Mouse (Mus musculus) limb, embryonic 13.5 days (tissue): ENCODE measurements at regions not wholly inside any gene's neighbourhood (a gene's known extent, or its start where the extent isn't known, plus 50 kb on each side); places are given as distances from the start of the nearest gene placed in this dataset.
A peak's percentile ranks its signal among the peaks of the same experiment; 100 is the strongest.

ENCODE experiments used
- ATAC-seq: fragments of 200-750 bp; cut with Nextera tagmentation; 2 replicates; pipeline ENCODE4 v1.8.0; 2017; ENCODE audit warnings: low read depth, moderate number of reproducible peaks, moderate TSS enrichment; ENCODE audit not compliant: low FRiP score
- H3K27ac ChIP-seq: fragments of 300-500 bp; sonication (generic); 2 replicates; pipeline ENCODE4 v1.5.1; 2015; ENCODE audit warnings: inconsistent platforms, mild to moderate bottlenecking, moderate library complexity
- H3K27me3 ChIP-seq: fragments of 300-500 bp; sonication (generic); 2 replicates; pipeline ENCODE4 v1.6.1; 2015; ENCODE audit warnings: mild to moderate bottlenecking, inconsistent platforms
- H3K36me3 ChIP-seq: fragments of 300-500 bp; sonication (generic); 2 replicates; pipeline ENCODE4 v1.6.1; 2015; ENCODE audit warnings: inconsistent platforms, mild to moderate bottlenecking, moderate library complexity
- H3K4me1 ChIP-seq: fragments of 300-500 bp; sonication (generic); 2 replicates; pipeline ENCODE4 v1.6.1; 2015; ENCODE audit warnings: inconsistent platforms
- H3K4me2 ChIP-seq: fragments of 300-500 bp; sonication (generic); replicated peaks from 2 replicates; pipeline ENCODE4 v1.6.1; 2015; ENCODE audit warnings: inconsistent platforms, mild to moderate bottlenecking, moderate library complexity
- H3K4me3 ChIP-seq: fragments of 300-500 bp; sonication (generic); 2 replicates; pipeline ENCODE4 v1.5.1; 2015; ENCODE audit warnings: moderate library complexity, mild to moderate bottlenecking, inconsistent platforms
- H3K9ac ChIP-seq: fragments of 300-500 bp; sonication (generic); 2 replicates; pipeline ENCODE4 v1.6.1; 2015; ENCODE audit warnings: mild to moderate bottlenecking, inconsistent platforms
- H3K9me3 ChIP-seq: fragments of 300-500 bp; sonication (generic); 2 replicates; pipeline ENCODE4 v1.6.1; 2016; ENCODE audit warnings: inconsistent platforms
- WGBS: fragments of 180-500 bp; shearing (Covaris S2); methylation state at CpG from one replicate; pipeline ENCODE4 v1.1.7; 2015; 5-methylcytosine and 5-hydroxymethylcytosine counted together

- 85% methylated on average over 3 of the region's 3 CpGs for WGBS
- Histone ChIP-seq H3K27ac (no peak overlapping the region), H3K4me1 (peaks cover 6% of the 10 kb centered on the region; the same call in 1 of the 2 replicates), H3K36me3 (no peaks in the 10 kb centered on the region), H3K9ac (no peak overlapping the region), H3K27me3 (no peaks in the 10 kb centered on the region), H3K4me3 (no peak overlapping the region), H3K4me2 (no peak overlapping the region), H3K9me3 (no peaks in the 10 kb centered on the region)
- no peak for ATAC-seq
Observed at GRCm38 (mm10) chr3:99738093-99738803, 147.0 kb upstream of the Spag17 start.

- Histone ChIP-seq H3K4me1 (peaks cover 6% of the 10 kb centered on the region; the same call in 1 of the 2 replicates), H3K9me3 (no peaks in the 10 kb centered on the region), H3K36me3 (no peaks in the 10 kb centered on the region), H3K27me3 (no peaks in the 10 kb centered on the region), H3K4me3 (no peak overlapping the region), H3K27ac (no peak overlapping the region), H3K4me2 (no peak overlapping the region), H3K9ac (no peak overlapping the region)
- 25% methylated on average over 7 of the region's 7 CpGs for WGBS
- no peak for ATAC-seq
Observed at GRCm38 (mm10) chr3:99739654-99740053, 145.6 kb upstream of the Spag17 start.

GRCm38 (mm10) chr3:99741249-99742222 lies 143.7 kb upstream of the Spag17 start:
- Histone ChIP-seq H3K4me3 (no peak overlapping the region), H3K4me1 (peaks cover 6% of the 10 kb centered on the region; the same call in 1 of the 2 replicates), H3K27ac (no peak overlapping the region), H3K4me2 (no peak overlapping the region), H3K27me3 (no peaks in the 10 kb centered on the region), H3K9me3 (no peaks in the 10 kb centered on the region), H3K36me3 (no peaks in the 10 kb centered on the region), H3K9ac (no peak overlapping the region)
- ATAC-seq, result no peak
- WGBS, result 55% methylated on average over 3 of the region's 3 CpGs

GRCm38 (mm10) chr3:99749725-99750124 lies 135.5 kb upstream of the Spag17 start:
- no peak overlapping the region for H3K9ac ChIP-seq
- WGBS, result 16% methylated on average over 8 of the region's 8 CpGs
- no peak overlapping the region for H3K27ac ChIP-seq
- H3K27me3 ChIP-seq, result no peaks in the 10 kb centered on the region
- H3K4me2 ChIP-seq, result peak overlapping the region; percentile 48
- no peaks in the 10 kb centered on the region for H3K36me3 ChIP-seq
- peak; percentile 69; the same call in 1 of the 2 replicates for ATAC-seq
- H3K4me3 ChIP-seq, result peak overlapping the region; percentile 5; the same call in 1 of the 2 replicates
- H3K9me3 ChIP-seq, result no peaks in the 10 kb centered on the region
- peaks cover 10% of the 10 kb centered on the region for H3K4me1 ChIP-seq

GRCm38 (mm10) chr3:99778526-99778925 lies 106.7 kb upstream of the Spag17 start:
- H3K36me3 ChIP-seq, result no peaks in the 10 kb centered on the region
- H3K4me1 ChIP-seq, result peaks cover 7% of the 10 kb centered on the region
- no peak overlapping the region for H3K9ac ChIP-seq
- no peak overlapping the region for H3K27ac ChIP-seq
- no peak for ATAC-seq
- H3K9me3 ChIP-seq, result no peaks in the 10 kb centered on the region
- 63% methylated on average over 6 of the region's 6 CpGs for WGBS
- H3K27me3 ChIP-seq, result no peaks in the 10 kb centered on the region
- no peak overlapping the region for H3K4me3 ChIP-seq
- no peak overlapping the region for H3K4me2 ChIP-seq

- H3K27ac ChIP-seq, result peak overlapping the region; percentile 10; the same call in 1 of the 2 replicates
- no peak overlapping the region for H3K9ac ChIP-seq
- 39% methylated on average over 3 of the region's 3 CpGs for WGBS
- H3K4me2 ChIP-seq, result no peak overlapping the region
- no peak overlapping the region for H3K4me3 ChIP-seq
- peak; percentile 93 for ATAC-seq
- no peaks in the 10 kb centered on the region for H3K36me3 ChIP-seq
- H3K27me3 ChIP-seq, result no peaks in the 10 kb centered on the region
- H3K4me1 ChIP-seq, result peaks cover 15% of the 10 kb centered on the region
- H3K9me3 ChIP-seq, result no peaks in the 10 kb centered on the region
Observed at GRCm38 (mm10) chr3:99785955-99786529, 99.2 kb upstream of the Spag17 start.

GRCm38 (mm10) chr3:99791316-99791715 lies 93.9 kb upstream of the Spag17 start:
- Histone ChIP-seq H3K4me1 (peaks cover 26% of the 10 kb centered on the region), H3K9me3 (no peaks in the 10 kb centered on the region), H3K4me3 (no peak overlapping the region), H3K9ac (no peak overlapping the region), H3K27me3 (no peaks in the 10 kb centered on the region), H3K4me2 (no peak overlapping the region), H3K27ac (no peak overlapping the region), H3K36me3 (no peaks in the 10 kb centered on the region)
- 37% methylated on average over 6 of the region's 6 CpGs for WGBS
- ATAC-seq, result 0 out of 2 replicates have a peak, but pooled peaks have one; percentile 42

- 64% methylated on average over 3 of the region's 3 CpGs for whole genome bisulfite sequencing
- Histone ChIP-seq H3K9ac (no peak overlapping the region), H3K4me2 (no peak overlapping the region), H3K4me3 (no peak overlapping the region), H3K9me3 (no peaks in the 10 kb centered on the region), H3K36me3 (no peaks in the 10 kb centered on the region), H3K27ac (no peak overlapping the region), H3K27me3 (no peaks in the 10 kb centered on the region), H3K4me1 (peaks cover 23% of the 10 kb centered on the region)
- no peak for ATAC-seq
Observed at GRCm38 (mm10) chr3:99793622-99794021, 91.6 kb upstream of the Spag17 start.

GRCm38 (mm10) chr3:99795835-99796234 lies 89.4 kb upstream of the Spag17 start:
- Histone ChIP-seq H3K4me3 (no peak overlapping the region), H3K9me3 (no peaks in the 10 kb centered on the region), H3K9ac (no peak overlapping the region), H3K27ac (no peak overlapping the region), H3K36me3 (no peaks in the 10 kb centered on the region), H3K27me3 (no peaks in the 10 kb centered on the region), H3K4me2 (no peak overlapping the region), H3K4me1 (peaks cover 20% of the 10 kb centered on the region)
- ATAC-seq, result no peak
- WGBS, result 86% methylated on average over 2 of the region's 2 CpGs

- Histone ChIP-seq H3K27ac (no peak overlapping the region), H3K4me1 (peaks cover 6% of the 10 kb centered on the region), H3K36me3 (no peaks in the 10 kb centered on the region), H3K27me3 (no peaks in the 10 kb centered on the region), H3K9ac (no peak overlapping the region), H3K4me3 (no peak overlapping the region), H3K9me3 (no peaks in the 10 kb centered on the region), H3K4me2 (no peak overlapping the region)
- no peak for ATAC-seq
- WGBS, result 61% methylated on average over 2 of the region's 2 CpGs
Observed at GRCm38 (mm10) chr3:99797791-99798190, 87.4 kb upstream of the Spag17 start.

- WGBS, result 42% methylated on average over 4 of the region's 4 CpGs
- ATAC-seq, result no peak
- H3K4me2 ChIP-seq, result no peak overlapping the region
- no peaks in the 10 kb centered on the region for H3K9me3 ChIP-seq
- H3K36me3 ChIP-seq, result no peaks in the 10 kb centered on the region
- H3K4me3 ChIP-seq, result no peak overlapping the region
- no peak overlapping the region for H3K9ac ChIP-seq
- H3K27me3 ChIP-seq, result no peaks in the 10 kb centered on the region
- peaks cover 26% of the 10 kb centered on the region for H3K4me1 ChIP-seq
- H3K27ac ChIP-seq, result no peak overlapping the region
Observed at GRCm38 (mm10) chr3:99810532-99810931, 74.7 kb upstream of the Spag17 start.

GRCm38 (mm10) chr3:99811276-99811675 lies 73.9 kb upstream of the Spag17 start:
- no peak for ATAC-seq
- Histone ChIP-seq H3K4me3 (no peak overlapping the region), H3K27me3 (no peaks in the 10 kb centered on the region), H3K9me3 (no peaks in the 10 kb centered on the region), H3K4me1 (peaks cover 26% of the 10 kb centered on the region), H3K36me3 (no peaks in the 10 kb centered on the region), H3K4me2 (no peak overlapping the region), H3K9ac (no peak overlapping the region), H3K27ac (no peak overlapping the region)
- WGBS, result 68% methylated on average over 3 of the region's 3 CpGs
